Mouse (Mus musculus) lung, embryonic 14.5 days (tissue): ENCODE measurements at regions not wholly inside any gene's neighbourhood (a gene's known extent, or its start where the extent isn't known, plus 50 kb on each side); places are given as distances from the start of the nearest gene placed in this dataset.

Experiments
- ATAC-seq: fragments of 200-750 bp; cut with Nextera tagmentation; 2 replicates; pipeline ENCODE4 v1.8.0; 2017; ENCODE audit warnings: mild to moderate bottlenecking, moderate TSS enrichment, moderate library complexity; ENCODE audit not compliant: insufficient read depth
- DNase-seq: peaks from one replicate; pipeline ENCODE4 v3.0.0-alpha.2; 2015
- H3K27ac ChIP-seq: fragments of 300-500 bp; sonication (generic); 2 replicates; pipeline ENCODE4 v1.5.1; 2014; ENCODE audit warnings: low read depth, mild to moderate bottlenecking, moderate library complexity
- H3K27me3 ChIP-seq: fragments of 300-500 bp; sonication (generic); 2 replicates; pipeline ENCODE4 v1.6.1; 2014; ENCODE audit warnings: low read length, control low read depth; ENCODE audit not compliant: insufficient read depth
- H3K36me3 ChIP-seq: fragments of 300-500 bp; sonication (generic); 2 replicates; pipeline ENCODE4 v1.6.1; 2014; ENCODE audit warnings: control low read depth; ENCODE audit not compliant: insufficient read depth
- H3K4me1 ChIP-seq: fragments of 300-500 bp; sonication (generic); 2 replicates; pipeline ENCODE4 v1.6.1; 2014; ENCODE audit warnings: antibody characterized with exemption, control low read depth; ENCODE audit not compliant: insufficient read depth
- H3K4me2 ChIP-seq: fragments of 300-500 bp; sonication (generic); 2 replicates; pipeline ENCODE4 v1.6.1; 2014; ENCODE audit warnings: mild to moderate bottlenecking
- H3K4me3 ChIP-seq: fragments of 300-500 bp; sonication (generic); 2 replicates; pipeline ENCODE4 v1.5.1; 2014; ENCODE audit warnings: low read depth, low read length
- H3K9ac ChIP-seq: fragments of 300-500 bp; sonication (generic); 2 replicates; pipeline ENCODE4 v1.6.1; 2014
- H3K9me3 ChIP-seq: fragments of 300-500 bp; sonication (generic); 2 replicates; pipeline ENCODE4 v1.6.1; 2016; ENCODE audit warnings: low read depth, low read length, control low read depth
- CTCF ChIP-seq: IDR thresholded peaks from 2 replicates; pipeline ENCODE4 v1.5.1; 2016; ENCODE audit warnings: antibody characterized with exemption, low read depth
- WGBS: fragments of 180-500 bp; shearing (Covaris S2); extraction: QIAGEN DNeasy Blood & Tissue Kit; methylation state at CpG from one replicate; pipeline ENCODE4 v1.1.7; 2014; 5-methylcytosine and 5-hydroxymethylcytosine counted together

- Histone ChIP-seq H3K4me1 (no peaks in the 10 kb centered on the region), H3K4me2 (no peak overlapping the region), H3K9ac (no peak overlapping the region), H3K9me3 (no peaks in the 10 kb centered on the region), H3K4me3 (no peak overlapping the region), H3K36me3 (no peaks in the 10 kb centered on the region), H3K27me3 (no peaks in the 10 kb centered on the region), H3K27ac (no peak overlapping the region)
- TF ChIP-seq CTCF: no peak
- ATAC-seq (no peak), DNase-seq (no peak)
- 50% methylated on average over 1 of the region's 1 CpGs for WGBS
Measured at GRCm38 (mm10) chr14:123219590-123219989, 235.8 kb upstream of the Tmtc4 start.

GRCm38 (mm10) chr14:123210241-123210640, 226.4 kb upstream of the Tmtc4 start:
- Histone ChIP-seq H3K4me3 (no peak overlapping the region), H3K27ac (no peak overlapping the region), H3K4me1 (no peaks in the 10 kb centered on the region), H3K36me3 (no peaks in the 10 kb centered on the region), H3K9ac (no peak overlapping the region), H3K4me2 (no peak overlapping the region), H3K27me3 (no peaks in the 10 kb centered on the region), H3K9me3 (no peaks in the 10 kb centered on the region)
- ATAC-seq (no peak), DNase-seq (no peak)
- WGBS: 72% methylated on average over 3 of the region's 3 CpGs
- no peak for TF ChIP-seq CTCF

- Histone ChIP-seq H3K27ac (0 out of 2 replicates have a peak overlapping the region, but pooled peaks have one; percentile 10), H3K4me1 (peaks cover 4% of the 10 kb centered on the region; the same call in 1 of the 2 replicates), H3K4me2 (no peak overlapping the region; the same call in 1 of the 2 replicates), H3K9ac (no peak overlapping the region), H3K9me3 (no peaks in the 10 kb centered on the region), H3K36me3 (no peaks in the 10 kb centered on the region), H3K4me3 (no peak overlapping the region), H3K27me3 (no peaks in the 10 kb centered on the region)
- DNase-seq: no peak
- WGBS: 48% methylated on average over 2 of the region's 2 CpGs
- TF ChIP-seq CTCF: no peak
- ATAC-seq: no peak
Measured at GRCm38 (mm10) chr14:123202848-123203247, 219.0 kb upstream of the Tmtc4 start.

- ATAC-seq (peak; percentile 61; the same call in 1 of the 2 replicates), DNase-seq (no peak)
- no peaks in the 10 kb centered on the region for H3K9me3 ChIP-seq
- H3K4me3 ChIP-seq: no peak overlapping the region
- TF ChIP-seq CTCF: no peak
- no peak overlapping the region for H3K9ac ChIP-seq
- H3K36me3 ChIP-seq: no peaks in the 10 kb centered on the region
- WGBS: 37% methylated on average over 4 of the region's 4 CpGs
- H3K4me1 ChIP-seq: peaks cover 4% of the 10 kb centered on the region; the same call in 1 of the 2 replicates
- H3K27me3 ChIP-seq: no peaks in the 10 kb centered on the region
- peak overlapping the region; percentile 45 for H3K4me2 ChIP-seq
- H3K27ac ChIP-seq: peak overlapping the region; percentile 51; the same call in 1 of the 2 replicates
Measured at GRCm38 (mm10) chr14:123202313-123202712, 218.5 kb upstream of the Tmtc4 start.

- Histone ChIP-seq H3K4me3 (no peak overlapping the region), H3K4me2 (peak overlapping the region; percentile 45), H3K27ac (peak overlapping the region; percentile 51), H3K27me3 (no peaks in the 10 kb centered on the region), H3K9ac (no peak overlapping the region), H3K36me3 (no peaks in the 10 kb centered on the region), H3K9me3 (no peaks in the 10 kb centered on the region), H3K4me1 (peaks cover 4% of the 10 kb centered on the region; the same call in 1 of the 2 replicates)
- 31% methylated on average over 14 of the region's 14 CpGs for WGBS
- no peak for TF ChIP-seq CTCF
- ATAC-seq (peak; percentile 82), DNase-seq (peak; percentile 76)
Measured at GRCm38 (mm10) chr14:123201426-123202274, 217.8 kb upstream of the Tmtc4 start.

GRCm38 (mm10) chr14:123199111-123199510, 215.3 kb upstream of the Tmtc4 start:
- H3K4me2 ChIP-seq: no peak overlapping the region
- H3K4me3 ChIP-seq: no peak overlapping the region
- 53% methylated on average over 3 of the region's 3 CpGs for WGBS
- H3K27ac ChIP-seq: no peak overlapping the region
- H3K4me1 ChIP-seq: peaks cover 4% of the 10 kb centered on the region; the same call in 1 of the 2 replicates
- TF ChIP-seq CTCF: no peak
- ATAC-seq (no peak), DNase-seq (peak; percentile 29)
- no peak overlapping the region for H3K9ac ChIP-seq
- H3K36me3 ChIP-seq: no peaks in the 10 kb centered on the region
- H3K9me3 ChIP-seq: no peaks in the 10 kb centered on the region
- no peaks in the 10 kb centered on the region for H3K27me3 ChIP-seq

- no peaks in the 10 kb centered on the region for H3K27me3 ChIP-seq
- DNase-seq (no peak), ATAC-seq (no peak)
- H3K4me1 ChIP-seq: no peaks in the 10 kb centered on the region
- WGBS: 87% methylated on average over 2 of the region's 2 CpGs
- no peaks in the 10 kb centered on the region for H3K36me3 ChIP-seq
- H3K27ac ChIP-seq: no peak overlapping the region
- no peak overlapping the region for H3K9ac ChIP-seq
- H3K9me3 ChIP-seq: no peaks in the 10 kb centered on the region
- TF ChIP-seq CTCF: no peak
- H3K4me3 ChIP-seq: no peak overlapping the region
- H3K4me2 ChIP-seq: no peak overlapping the region
Measured at GRCm38 (mm10) chr14:123192574-123192973, 208.7 kb upstream of the Tmtc4 start.
